Mouse (Mus musculus) liver, postnatal 0 days (tissue): ENCODE results near the gene Ass1. TPM values are rescaled to one million over a fixed set of nuclear protein-coding genes. Genes with fewer than 3 reads are reported as not detected.

Experiments
- ATAC-seq: fragments of 200-750 bp; cut with Nextera tagmentation; 2 replicates; pipeline ENCODE4 v1.8.0; 2017; ENCODE audit warnings: mild to moderate bottlenecking, moderate library complexity
- DNase-seq: peaks from one replicate; pipeline ENCODE4 v3.0.0-alpha.2; 2016
- H3K27ac ChIP-seq: fragments of 300-500 bp; sonication (generic); 2 replicates; pipeline ENCODE4 v1.5.1; 2014; ENCODE audit warnings: antibody characterized with exemption, moderate library complexity, mild to moderate bottlenecking, low read depth
- H3K27me3 ChIP-seq: fragments of 300-500 bp; sonication (generic); 2 replicates; pipeline ENCODE4 v1.6.1; 2014; ENCODE audit warnings: low read length, control low read depth, mixed read lengths; ENCODE audit not compliant: insufficient read depth
- H3K36me3 ChIP-seq: fragments of 300-500 bp; sonication (generic); replicated peaks from 2 replicates; pipeline ENCODE4 v1.6.1; 2014; ENCODE audit warnings: mild to moderate bottlenecking, control low read depth, low read length, moderate library complexity, mixed read lengths; ENCODE audit not compliant: insufficient read depth
- H3K4me1 ChIP-seq: fragments of 300-500 bp; sonication (generic); 2 replicates; pipeline ENCODE4 v1.6.1; 2014; ENCODE audit warnings: antibody characterized with exemption, mild to moderate bottlenecking, control low read depth; ENCODE audit not compliant: insufficient read depth
- H3K4me2 ChIP-seq: fragments of 300-500 bp; sonication (generic); 2 replicates; pipeline ENCODE4 v1.6.1; 2014; ENCODE audit warnings: low read depth, mild to moderate bottlenecking, low read length, moderate library complexity, mixed read lengths
- H3K4me3 ChIP-seq: fragments of 300-500 bp; sonication (generic); 2 replicates; pipeline ENCODE4 v1.5.1; 2014; ENCODE audit warnings: low read depth, low read length
- H3K9ac ChIP-seq: fragments of 300-500 bp; sonication (generic); replicated peaks from 2 replicates; pipeline ENCODE4 v1.6.1; 2014; ENCODE audit warnings: mild to moderate bottlenecking, moderate library complexity
- H3K9me3 ChIP-seq: fragments of 300-500 bp; sonication (generic); 2 replicates; pipeline ENCODE4 v1.6.1; 2016; ENCODE audit warnings: mild to moderate bottlenecking, control low read depth, low read length, mixed read lengths
- CTCF ChIP-seq: sonication (generic); IDR thresholded peaks from 2 replicates; pipeline ENCODE4 v1.5.1; 2016; ENCODE audit warnings: antibody characterized with exemption, low read depth
- EP300 ChIP-seq: IDR thresholded peaks from 2 replicates; pipeline ENCODE4 v1.6.1; 2016; ENCODE audit warnings: antibody characterized with exemption, low read depth, mild to moderate bottlenecking
- WGBS: fragments of 180-500 bp; shearing (Covaris S2); extraction: QIAGEN DNeasy Blood & Tissue Kit; methylation state at CpG from one replicate; pipeline ENCODE4 v1.1.7; 2014; ENCODE audit not compliant: insufficient replicate concordance; 5-methylcytosine and 5-hydroxymethylcytosine counted together
- polyA plus RNA-seq: library from polyadenylated mRNA; unstranded; fragments of >200 nt; fragmentation: Nextera tagmentation; extraction: Ambion mirVana; gene quantifications from 2 replicates; pipeline ENCODE4 v1.2.1, GENCODE M21; 2015

The Ass1 gene
- polyA plus RNA-seq, 1 experiment from 2014 or later, result 853 TPM

DNA sequence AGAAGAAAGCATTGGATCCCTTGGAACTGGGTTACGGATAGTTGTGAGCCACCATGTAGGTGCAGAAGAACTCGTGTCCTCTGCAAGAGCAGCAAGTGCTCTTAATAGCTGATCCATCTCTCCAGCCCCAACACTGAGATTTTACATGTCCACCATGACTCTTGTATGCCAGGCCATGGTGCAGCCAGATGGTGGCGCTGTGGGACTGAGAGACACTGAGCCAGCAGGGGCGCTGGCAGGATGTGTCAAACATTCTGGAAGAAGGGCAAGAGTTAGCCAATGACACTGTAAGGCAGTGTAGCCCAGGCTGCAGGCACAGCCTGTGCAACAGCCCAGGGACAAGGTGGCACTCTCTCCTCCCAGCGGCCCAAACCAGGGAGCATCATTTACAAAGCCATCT, 14.2 kb downstream of the Ass1 start:
- Histone ChIP-seq H3K4me2 (no peak overlapping the region), H3K27ac (no peak overlapping the region), H3K27me3 (no peaks in the 10 kb centered on the region), H3K9me3 (no peaks in the 10 kb centered on the region), H3K4me3 (no peak overlapping the region), H3K4me1 (no peaks in the 10 kb centered on the region), H3K9ac (no peak overlapping the region), H3K36me3 (peaks cover 55% of the 10 kb centered on the region)
- TF ChIP-seq CTCF, result peak; percentile 93
- TF ChIP-seq EP300, result no peak
- DNase-seq, result peak; percentile 82
- WGBS, result 46% methylated on average over 5 of the region's 5 CpGs
- peak; percentile 2; the same call in 1 of the 2 replicates for ATAC-seq

DNA sequence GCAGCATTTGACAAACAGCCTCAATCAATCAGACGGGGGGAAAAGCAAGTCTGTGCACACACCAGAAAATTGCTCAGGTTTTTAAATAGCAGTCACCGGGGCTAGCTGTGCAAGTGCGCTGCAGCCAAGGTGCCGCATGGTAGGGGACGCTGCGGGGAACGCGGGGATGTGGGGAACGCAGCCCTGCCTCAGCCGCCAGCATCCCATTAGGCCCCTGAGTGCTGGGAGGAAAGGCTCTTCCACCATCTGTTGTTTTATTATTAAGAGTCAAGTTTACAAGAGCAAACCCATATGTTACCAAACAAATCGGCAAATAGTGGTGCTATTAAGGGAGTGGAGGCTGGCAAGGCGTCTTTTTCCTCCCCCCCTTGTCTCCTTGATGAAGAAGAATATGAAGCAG, 19.2 kb downstream of the Ass1 start:
- Histone ChIP-seq H3K4me3 (no peak overlapping the region), H3K9ac (no peak overlapping the region), H3K9me3 (no peaks in the 10 kb centered on the region), H3K27ac (no peak overlapping the region), H3K4me1 (no peaks in the 10 kb centered on the region), H3K27me3 (no peaks in the 10 kb centered on the region), H3K4me2 (no peak overlapping the region), H3K36me3 (peaks cover 47% of the 10 kb centered on the region)
- no peak for DNase-seq
- 72% methylated on average over 12 of the region's 12 CpGs for WGBS
- no peak for ATAC-seq
- TF ChIP-seq EP300 (no peak), CTCF (no peak)

DNA sequence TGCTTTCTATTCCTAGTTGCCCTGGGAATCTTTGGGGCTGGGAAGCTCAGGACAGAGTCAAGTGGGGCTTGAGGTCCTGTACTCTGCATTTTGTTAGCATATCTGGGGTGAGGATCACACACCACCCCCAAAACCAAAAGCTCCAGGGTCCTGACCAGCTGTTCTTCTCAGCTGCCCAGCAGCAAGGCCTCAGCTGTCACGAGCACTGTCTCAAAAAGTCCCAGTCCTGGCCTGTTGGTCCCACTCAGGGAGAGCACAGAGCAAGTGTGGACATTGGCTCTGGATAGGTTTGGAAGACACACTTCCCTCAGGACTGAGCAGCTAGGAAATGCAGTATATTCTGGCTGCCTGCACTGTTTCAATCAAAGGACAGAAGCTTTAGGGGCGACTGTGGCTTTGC, 20.5 kb downstream of the Ass1 start:
- DNase-seq (no peak), ATAC-seq (peak; percentile 3; the same call in 1 of the 2 replicates)
- Histone ChIP-seq H3K4me3 (no peak overlapping the region), H3K4me2 (no peak overlapping the region), H3K27me3 (no peaks in the 10 kb centered on the region), H3K9me3 (no peaks in the 10 kb centered on the region), H3K9ac (no peak overlapping the region), H3K4me1 (no peaks in the 10 kb centered on the region), H3K27ac (no peak overlapping the region; the same call in 1 of the 2 replicates), H3K36me3 (peaks cover 42% of the 10 kb centered on the region)
- no peak for TF ChIP-seq EP300
- no peak for TF ChIP-seq CTCF
- 66% methylated on average over 2 of the region's 2 CpGs for WGBS

DNA sequence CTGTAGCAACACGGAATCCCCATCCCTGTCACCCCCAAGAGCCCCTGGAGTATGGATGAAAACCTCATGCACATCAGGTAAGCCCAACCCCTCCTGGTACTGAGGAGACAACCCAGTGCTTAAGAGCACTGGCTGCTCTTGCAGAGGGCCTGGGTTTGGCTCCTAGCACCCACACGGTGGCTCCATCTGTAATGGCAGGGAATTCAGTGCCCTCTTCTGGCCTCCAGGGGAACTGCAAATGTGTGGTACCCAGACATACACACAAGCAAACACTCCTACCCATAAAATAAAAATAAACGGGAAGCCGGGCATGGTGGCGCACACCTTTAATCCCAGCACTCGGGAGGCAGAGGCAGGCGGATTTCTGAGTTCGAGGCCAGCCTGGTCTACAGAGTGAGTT, 22.3 kb downstream of the Ass1 start:
- 80% methylated on average over 7 of the region's 8 CpGs for WGBS
- no peak for TF ChIP-seq EP300
- peak; percentile 45 for TF ChIP-seq CTCF
- H3K4me3 ChIP-seq, result no peak overlapping the region
- H3K9ac ChIP-seq, result no peak overlapping the region
- H3K4me1 ChIP-seq, result no peaks in the 10 kb centered on the region
- no peak overlapping the region for H3K27ac ChIP-seq
- no peak overlapping the region for H3K4me2 ChIP-seq
- H3K36me3 ChIP-seq, result peaks cover 44% of the 10 kb centered on the region
- H3K27me3 ChIP-seq, result no peaks in the 10 kb centered on the region
- H3K9me3 ChIP-seq, result no peaks in the 10 kb centered on the region
- no peak for DNase-seq
- no peak for ATAC-seq

GRCm38 (mm10) chr2:31493243-31493642, 23.2 kb downstream of the Ass1 start:
- TF ChIP-seq EP300 (no peak), CTCF (no peak)
- 78% methylated on average over 11 of the region's 11 CpGs for WGBS
- H3K27me3 ChIP-seq, result no peaks in the 10 kb centered on the region
- H3K9ac ChIP-seq, result no peak overlapping the region
- peaks cover 50% of the 10 kb centered on the region for H3K36me3 ChIP-seq
- DNase-seq, result no peak
- no peak overlapping the region for H3K4me2 ChIP-seq
- no peaks in the 10 kb centered on the region for H3K4me1 ChIP-seq
- H3K4me3 ChIP-seq, result no peak overlapping the region
- no peaks in the 10 kb centered on the region for H3K9me3 ChIP-seq
- H3K27ac ChIP-seq, result no peak overlapping the region
- ATAC-seq, result no peak

DNA sequence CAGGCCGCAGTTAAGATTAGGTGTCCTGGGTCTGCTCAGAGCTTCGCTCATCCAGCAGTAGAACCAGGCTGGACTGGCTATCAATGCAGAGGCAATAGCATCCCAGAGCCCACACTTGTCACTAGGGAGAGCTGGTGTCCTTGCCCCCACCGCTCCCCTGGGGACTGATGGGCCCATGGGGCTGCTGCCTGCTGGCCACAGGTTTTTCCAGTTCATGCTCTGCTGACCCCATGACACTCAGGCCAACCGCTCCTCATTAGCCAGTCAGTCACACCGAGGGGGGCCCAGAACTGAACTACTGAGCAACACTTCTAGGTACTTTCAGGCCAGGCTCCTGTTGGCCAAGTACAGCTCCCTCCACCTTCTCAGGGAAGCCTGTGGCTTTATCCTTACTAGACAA, 24.3 kb downstream of the Ass1 start:
- TF ChIP-seq CTCF (no peak), EP300 (no peak)
- ATAC-seq, result no peak
- Histone ChIP-seq H3K9me3 (no peaks in the 10 kb centered on the region), H3K4me1 (no peaks in the 10 kb centered on the region), H3K36me3 (peaks cover 52% of the 10 kb centered on the region), H3K27ac (no peak overlapping the region), H3K4me3 (no peak overlapping the region), H3K9ac (no peak overlapping the region), H3K4me2 (no peak overlapping the region), H3K27me3 (no peaks in the 10 kb centered on the region)
- WGBS, result 83% methylated on average over 5 of the region's 5 CpGs
- no peak for DNase-seq

DNA sequence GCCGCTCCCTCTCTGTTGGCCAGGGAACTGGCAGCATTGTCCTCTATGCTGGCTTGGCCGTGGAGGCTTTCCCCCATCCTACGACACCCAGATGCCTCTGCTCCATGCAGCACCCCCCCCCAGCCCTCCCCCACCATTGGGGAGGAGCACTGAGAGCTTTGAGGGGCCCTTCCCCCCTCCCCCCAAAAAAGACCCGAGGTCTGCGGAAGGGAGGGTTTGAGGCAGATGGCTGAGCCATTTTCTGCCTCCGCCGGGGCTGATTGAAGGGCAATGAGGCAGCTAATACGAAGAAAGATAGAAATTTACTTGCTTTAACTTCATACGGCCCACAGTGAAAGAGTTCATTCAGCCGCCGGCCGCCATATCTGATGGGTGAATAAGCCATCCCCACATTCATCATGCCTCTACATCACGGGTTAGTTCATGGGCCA, 25.1 kb downstream of the Ass1 start:
- Histone ChIP-seq H3K36me3 (peaks cover 56% of the 10 kb centered on the region), H3K27ac (no peak overlapping the region), H3K4me3 (no peak overlapping the region), H3K9me3 (no peaks in the 10 kb centered on the region), H3K4me1 (no peaks in the 10 kb centered on the region), H3K27me3 (no peaks in the 10 kb centered on the region), H3K4me2 (no peak overlapping the region), H3K9ac (no peak overlapping the region)
- 0 out of 2 replicates have a peak, but pooled peaks have one; percentile 2 for ATAC-seq
- 74% methylated on average over 13 of the region's 13 CpGs for WGBS
- no peak for DNase-seq
- TF ChIP-seq EP300 (no peak), CTCF (no peak)
